Mouse (Mus musculus) liver, postnatal 0 days (tissue): Measurements from ENCODE around the gene Aldh1a3. TPM values are rescaled to one million over a fixed set of nuclear protein-coding genes. Genes with fewer than 3 reads are reported as not detected.

ENCODE experiments used
- ATAC-seq: fragments of 200-750 bp; cut with Nextera tagmentation; 2 replicates; pipeline ENCODE4 v1.8.0; 2017; ENCODE audit warnings: mild to moderate bottlenecking, moderate library complexity
- DNase-seq: peaks from one replicate; pipeline ENCODE4 v3.0.0-alpha.2; 2016
- H3K27ac ChIP-seq: fragments of 300-500 bp; sonication (generic); 2 replicates; pipeline ENCODE4 v1.5.1; 2014; ENCODE audit warnings: antibody characterized with exemption, moderate library complexity, mild to moderate bottlenecking, low read depth
- H3K27me3 ChIP-seq: fragments of 300-500 bp; sonication (generic); 2 replicates; pipeline ENCODE4 v1.6.1; 2014; ENCODE audit warnings: low read length, control low read depth, mixed read lengths; ENCODE audit not compliant: insufficient read depth
- H3K36me3 ChIP-seq: fragments of 300-500 bp; sonication (generic); replicated peaks from 2 replicates; pipeline ENCODE4 v1.6.1; 2014; ENCODE audit warnings: mild to moderate bottlenecking, control low read depth, low read length, moderate library complexity, mixed read lengths; ENCODE audit not compliant: insufficient read depth
- H3K4me1 ChIP-seq: fragments of 300-500 bp; sonication (generic); 2 replicates; pipeline ENCODE4 v1.6.1; 2014; ENCODE audit warnings: antibody characterized with exemption, mild to moderate bottlenecking, control low read depth; ENCODE audit not compliant: insufficient read depth
- H3K4me2 ChIP-seq: fragments of 300-500 bp; sonication (generic); 2 replicates; pipeline ENCODE4 v1.6.1; 2014; ENCODE audit warnings: low read depth, mild to moderate bottlenecking, low read length, moderate library complexity, mixed read lengths
- H3K4me3 ChIP-seq: fragments of 300-500 bp; sonication (generic); 2 replicates; pipeline ENCODE4 v1.5.1; 2014; ENCODE audit warnings: low read depth, low read length
- H3K9ac ChIP-seq: fragments of 300-500 bp; sonication (generic); replicated peaks from 2 replicates; pipeline ENCODE4 v1.6.1; 2014; ENCODE audit warnings: mild to moderate bottlenecking, moderate library complexity
- H3K9me3 ChIP-seq: fragments of 300-500 bp; sonication (generic); 2 replicates; pipeline ENCODE4 v1.6.1; 2016; ENCODE audit warnings: mild to moderate bottlenecking, control low read depth, low read length, mixed read lengths
- CTCF ChIP-seq: sonication (generic); IDR thresholded peaks from 2 replicates; pipeline ENCODE4 v1.5.1; 2016; ENCODE audit warnings: antibody characterized with exemption, low read depth
- EP300 ChIP-seq: IDR thresholded peaks from 2 replicates; pipeline ENCODE4 v1.6.1; 2016; ENCODE audit warnings: antibody characterized with exemption, low read depth, mild to moderate bottlenecking
- WGBS: fragments of 180-500 bp; shearing (Covaris S2); extraction: QIAGEN DNeasy Blood & Tissue Kit; methylation state at CpG from one replicate; pipeline ENCODE4 v1.1.7; 2014; ENCODE audit not compliant: insufficient replicate concordance; 5-methylcytosine and 5-hydroxymethylcytosine counted together
- polyA plus RNA-seq: library from polyadenylated mRNA; unstranded; fragments of >200 nt; fragmentation: Nextera tagmentation; extraction: Ambion mirVana; gene quantifications from 2 replicates; pipeline ENCODE4 v1.2.1, GENCODE M21; 2015

Aldh1a3 gene
- polyA plus RNA-seq, 1 experiment from 2014 or later = 1.4 TPM

DNA sequence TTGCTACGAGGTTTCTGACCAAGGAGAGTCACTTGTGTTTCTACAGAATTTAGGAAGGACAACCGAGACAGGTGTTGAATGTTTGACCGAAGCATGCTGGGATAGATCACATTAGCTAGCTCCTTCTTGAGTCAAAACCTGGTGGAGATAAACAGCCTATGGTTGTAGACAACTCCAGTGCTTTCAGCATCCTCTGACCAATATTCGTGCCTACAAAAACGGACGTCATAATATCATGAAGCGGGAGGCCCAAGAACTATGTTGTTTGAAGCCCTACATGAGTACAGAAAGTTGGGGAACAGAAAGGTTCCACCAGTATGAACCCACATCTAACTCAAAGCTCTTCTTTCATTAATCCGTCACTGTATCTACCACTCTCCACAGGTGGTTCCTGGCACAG is 42.4 kb downstream of the Aldh1a3 start:
- WGBS = 79% methylated on average over 8 of the region's 8 CpGs
- no peaks in the 10 kb centered on the region for H3K27me3 ChIP-seq
- H3K27ac ChIP-seq = no peak overlapping the region
- H3K9me3 ChIP-seq = no peaks in the 10 kb centered on the region
- peaks cover 8% of the 10 kb centered on the region for H3K4me1 ChIP-seq
- H3K4me2 ChIP-seq = no peak overlapping the region
- ATAC-seq = no peak
- no peak overlapping the region for H3K4me3 ChIP-seq
- TF ChIP-seq EP300 = no peak
- TF ChIP-seq CTCF = no peak
- no peak for DNase-seq
- no peak overlapping the region for H3K9ac ChIP-seq
- H3K36me3 ChIP-seq = peaks cover 2% of the 10 kb centered on the region; the same call in 1 of the 2 replicates

GRCm38 (mm10) chr7:66384213-66384612 is 43.1 kb downstream of the Aldh1a3 start:
- peaks cover 8% of the 10 kb centered on the region for H3K4me1 ChIP-seq
- ATAC-seq (no peak), DNase-seq (no peak)
- peak overlapping the region; percentile 45 for H3K4me2 ChIP-seq
- TF ChIP-seq EP300 = 0 out of 2 replicates have a peak, but pooled peaks have one; percentile 13
- TF ChIP-seq CTCF = no peak
- peaks cover 5% of the 10 kb centered on the region; the same call in 1 of the 2 replicates for H3K36me3 ChIP-seq
- no peak overlapping the region; the same call in 1 of the 2 replicates for H3K27ac ChIP-seq
- H3K9me3 ChIP-seq = no peaks in the 10 kb centered on the region
- no peak overlapping the region for H3K4me3 ChIP-seq
- WGBS = 38% methylated on average over 5 of the region's 5 CpGs
- H3K9ac ChIP-seq = no peak overlapping the region
- no peaks in the 10 kb centered on the region for H3K27me3 ChIP-seq

DNA sequence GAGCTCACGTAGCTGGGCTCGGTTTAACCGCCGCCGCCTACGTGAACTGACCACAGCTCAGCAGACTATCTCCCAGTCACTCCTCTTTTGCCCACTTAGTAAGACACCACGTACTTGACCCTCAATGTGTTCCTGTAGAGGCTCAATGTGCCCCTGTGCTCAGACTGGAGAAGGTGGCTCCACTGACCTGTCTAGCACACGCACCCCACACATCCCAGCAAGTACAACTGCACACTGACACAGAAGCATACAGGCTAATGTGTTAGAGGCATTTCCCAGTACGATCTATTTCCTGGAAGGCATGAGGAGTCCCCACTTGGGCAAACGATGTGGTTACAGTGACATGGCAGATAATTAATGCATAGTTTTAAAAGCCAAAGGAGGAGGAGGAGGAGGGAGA is 50.8 kb downstream of the Aldh1a3 start:
- no peaks in the 10 kb centered on the region for H3K9me3 ChIP-seq
- no peak overlapping the region for H3K4me2 ChIP-seq
- no peak overlapping the region for H3K9ac ChIP-seq
- TF ChIP-seq CTCF (no peak), EP300 (no peak)
- H3K4me3 ChIP-seq = no peak overlapping the region
- H3K36me3 ChIP-seq = peaks cover 9% of the 10 kb centered on the region; the same call in 1 of the 2 replicates
- no peak for ATAC-seq
- no peak for DNase-seq
- 0 out of 2 replicates have a peak, but pooled peaks cover under 1% of the 10 kb centered on the region for H3K4me1 ChIP-seq
- WGBS = 68% methylated on average over 10 of the region's 10 CpGs
- no peak overlapping the region for H3K27ac ChIP-seq
- no peaks in the 10 kb centered on the region for H3K27me3 ChIP-seq

GRCm38 (mm10) chr7:66375736-66376135 is 51.6 kb downstream of the Aldh1a3 start:
- WGBS = 73% methylated on average over 4 of the region's 4 CpGs
- no peaks in the 10 kb centered on the region for H3K9me3 ChIP-seq
- no peak overlapping the region for H3K4me2 ChIP-seq
- no peaks in the 10 kb centered on the region for H3K27me3 ChIP-seq
- no peak overlapping the region for H3K4me3 ChIP-seq
- no peak for DNase-seq
- H3K36me3 ChIP-seq = peaks cover 7% of the 10 kb centered on the region; the same call in 1 of the 2 replicates
- no peak overlapping the region for H3K27ac ChIP-seq
- H3K4me1 ChIP-seq = peaks cover 7% of the 10 kb centered on the region; the same call in 1 of the 2 replicates
- no peak for ATAC-seq
- H3K9ac ChIP-seq = no peak overlapping the region
- TF ChIP-seq CTCF (no peak), EP300 (no peak)

GRCm38 (mm10) chr7:66373391-66373790 is 53.9 kb downstream of the Aldh1a3 start:
- no peak for TF ChIP-seq EP300
- TF ChIP-seq CTCF = no peak
- 78% methylated on average over 3 of the region's 3 CpGs for WGBS

GRCm38 (mm10) chr7:66370970-66371369 is 56.3 kb downstream of the Aldh1a3 start:
- Histone ChIP-seq H3K4me3 (no peak overlapping the region), H3K9ac (no peak overlapping the region), H3K9me3 (no peaks in the 10 kb centered on the region), H3K4me2 (no peak overlapping the region), H3K27me3 (no peaks in the 10 kb centered on the region), H3K4me1 (peaks cover 10% of the 10 kb centered on the region; the same call in 1 of the 2 replicates), H3K27ac (0 out of 2 replicates have a peak overlapping the region, but pooled peaks have one; percentile 8), H3K36me3 (no peaks in the 10 kb centered on the region)
- DNase-seq (no peak), ATAC-seq (no peak)
- WGBS = 53% methylated on average over 6 of the region's 6 CpGs
- no peak for TF ChIP-seq CTCF

More at GRCm38 (mm10) chr7:66373391-66373790, 53.9 kb downstream of the Aldh1a3 start:
- no peak overlapping the region for H3K4me2 ChIP-seq
- ATAC-seq (no peak), DNase-seq (no peak)
- H3K4me3 ChIP-seq = no peak overlapping the region
- peaks cover 10% of the 10 kb centered on the region; the same call in 1 of the 2 replicates for H3K4me1 ChIP-seq
- no peak overlapping the region for H3K27ac ChIP-seq
- H3K9ac ChIP-seq = no peak overlapping the region
- no peaks in the 10 kb centered on the region for H3K9me3 ChIP-seq
- no peaks in the 10 kb centered on the region for H3K36me3 ChIP-seq
- no peaks in the 10 kb centered on the region for H3K27me3 ChIP-seq
